Mouse (Mus musculus) mouse embryonic stem cell (cell line): ENCODE measurements at regions not wholly inside any gene's neighbourhood (a gene's known extent, or its start where the extent isn't known, plus 50 kb on each side); places are given as distances from the start of the nearest gene placed in this dataset.

Experiments
- in situ Hi-C, 2 experiments: fragments of 300-500 bp; cut with MboI; formaldehyde crosslinking; loops; 1 replicate in 1 of 2; 3 replicates in 1 of 2; pipeline ENCODE4 v1.14.3; 2019 to 2020; ENCODE audit warnings: low sequenced_read_pairs in 2 of 2, low pct_unique_long_range_greater_than_20kb in 1 of 2, mixed read lengths in 1 of 2; ENCODE audit not compliant: unreplicated experiment in 1 of 2

GRCm38 (mm10) chrX:10911127-10912061 is 196.6 kb downstream of the Mid1ip1 start:
- in situ Hi-C loops: no loop called here
